Mouse (Mus musculus) adrenal gland, postnatal 36 days (tissue): ENCODE measurements around the gene Kcnip4. TPM values are rescaled to one million over a fixed set of nuclear protein-coding genes. Genes with fewer than 3 reads are reported as not detected.
A peak's percentile ranks its signal among the peaks of the same experiment; 100 is the strongest.

Experiments used
- DNase-seq, 2 experiments: peaks; one replicate each; pipeline ENCODE4 v3.0.0; 2021; ENCODE audit warnings: mixed read lengths in 1 of 2
- total RNA-seq, 2 experiments: library from RNA; stranded (reverse); gene quantifications; 2 replicates each; pipeline ENCODE4 v1.2.3; 2021

Kcnip4 gene
- total RNA-seq, 2 experiments from 2014 or later = 2.1 to 2.2 TPM

DNA sequence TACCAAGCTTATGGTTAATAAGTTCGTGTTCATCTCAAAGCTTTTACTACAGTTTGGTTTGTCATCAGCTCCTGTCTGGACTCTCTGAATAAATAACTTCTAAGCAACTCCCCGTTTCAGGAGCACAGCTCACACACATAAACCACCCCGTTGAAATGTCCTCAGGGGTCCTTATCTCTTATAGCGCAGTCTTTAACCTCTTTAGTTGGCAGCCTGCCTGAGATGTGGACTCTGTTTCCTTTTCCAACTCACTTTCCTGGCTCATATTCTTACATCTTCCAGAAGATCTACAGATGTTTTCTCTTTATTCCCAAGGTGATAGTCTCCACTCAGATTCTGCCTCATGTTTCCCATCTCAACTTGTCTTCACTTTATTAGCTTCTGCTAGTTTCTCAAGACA is 1116.4 kb downstream of the Kcnip4 start:
- no peak for DNase-seq

DNA sequence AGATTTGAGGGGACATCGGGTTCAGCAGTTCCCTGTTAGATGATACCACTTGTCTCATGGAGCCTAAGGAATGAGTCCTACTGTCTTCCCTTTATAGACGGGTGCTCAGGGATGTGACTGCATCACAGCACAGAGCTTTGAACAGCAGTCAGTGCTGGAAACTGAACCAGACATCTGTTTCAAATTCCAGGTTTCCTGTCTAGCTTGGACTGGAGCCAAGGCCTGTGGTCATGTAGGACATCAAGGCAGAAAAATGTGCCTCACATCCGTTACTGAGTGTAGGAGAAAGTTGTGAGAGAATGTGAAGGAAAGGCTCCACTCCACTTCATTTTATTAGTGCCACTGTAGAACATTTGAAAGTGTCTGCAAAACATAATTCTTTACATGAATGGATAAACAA is 1122.2 kb downstream of the Kcnip4 start:
- peak in 1 of 2 experiments; percentile 7 for DNase-seq

DNA sequence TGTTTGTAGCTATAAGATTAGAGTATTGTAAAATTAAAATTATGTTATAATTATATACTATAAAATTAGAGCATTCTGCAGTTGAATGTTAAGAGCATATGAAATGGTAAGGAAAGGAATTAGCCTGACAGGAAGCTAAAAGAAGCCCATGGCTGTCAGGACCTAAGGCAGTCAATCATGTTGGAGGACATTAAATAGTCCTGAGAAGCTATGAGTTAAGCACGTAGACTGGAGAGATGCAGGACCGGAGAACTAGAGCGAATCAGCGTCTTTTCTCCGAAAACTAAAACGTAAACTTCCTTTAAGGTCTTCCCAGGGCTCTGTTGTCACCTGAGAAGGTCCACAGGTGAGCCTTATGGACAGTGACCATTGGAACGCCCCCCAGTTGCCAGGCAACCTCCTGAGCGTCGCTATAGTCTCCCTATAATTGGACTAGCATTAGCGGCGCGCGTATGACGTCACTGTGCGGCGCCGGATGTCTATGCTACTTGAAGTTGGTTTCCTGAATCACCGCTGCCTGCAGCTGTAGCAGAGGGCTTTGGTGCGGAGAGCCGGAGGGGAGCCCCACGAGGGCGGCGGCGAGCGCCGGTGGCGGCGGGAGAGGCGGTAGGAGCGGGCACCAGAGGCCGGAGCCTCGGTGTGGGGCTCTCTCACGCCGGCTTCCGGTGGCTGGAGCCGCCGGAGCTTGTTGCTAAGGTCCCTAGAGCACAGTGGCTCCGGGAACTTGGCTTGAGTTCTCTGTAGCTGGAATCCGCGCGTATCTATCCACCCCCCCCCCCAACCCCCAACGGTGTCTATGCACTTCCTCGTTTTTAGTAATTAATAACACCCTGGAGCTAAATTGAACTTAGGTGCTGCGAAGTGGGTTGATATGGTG is 1152.6 kb downstream of the Kcnip4 start:
- peak; percentile 93 to 95 for DNase-seq

DNA sequence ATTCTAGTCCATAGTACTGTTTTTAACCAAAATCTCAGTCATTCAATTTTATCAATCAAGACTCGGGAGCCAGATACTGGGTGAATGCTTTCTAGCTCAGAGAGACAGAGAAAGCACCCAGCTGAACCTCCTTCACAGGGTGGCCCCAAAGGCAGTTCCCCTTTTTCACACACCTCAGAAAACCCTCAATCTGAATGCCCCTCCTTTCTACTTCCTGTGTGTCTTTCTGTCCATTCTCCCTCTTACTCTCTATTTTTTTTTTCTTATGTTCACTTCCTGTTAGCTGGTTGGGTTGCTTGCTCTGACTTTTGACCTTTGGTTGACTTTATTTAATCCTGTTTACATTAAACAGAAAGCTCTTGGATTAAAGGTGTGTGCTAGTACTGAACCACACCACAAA is 1175.4 kb downstream of the Kcnip4 start:
- no peak for DNase-seq

DNA sequence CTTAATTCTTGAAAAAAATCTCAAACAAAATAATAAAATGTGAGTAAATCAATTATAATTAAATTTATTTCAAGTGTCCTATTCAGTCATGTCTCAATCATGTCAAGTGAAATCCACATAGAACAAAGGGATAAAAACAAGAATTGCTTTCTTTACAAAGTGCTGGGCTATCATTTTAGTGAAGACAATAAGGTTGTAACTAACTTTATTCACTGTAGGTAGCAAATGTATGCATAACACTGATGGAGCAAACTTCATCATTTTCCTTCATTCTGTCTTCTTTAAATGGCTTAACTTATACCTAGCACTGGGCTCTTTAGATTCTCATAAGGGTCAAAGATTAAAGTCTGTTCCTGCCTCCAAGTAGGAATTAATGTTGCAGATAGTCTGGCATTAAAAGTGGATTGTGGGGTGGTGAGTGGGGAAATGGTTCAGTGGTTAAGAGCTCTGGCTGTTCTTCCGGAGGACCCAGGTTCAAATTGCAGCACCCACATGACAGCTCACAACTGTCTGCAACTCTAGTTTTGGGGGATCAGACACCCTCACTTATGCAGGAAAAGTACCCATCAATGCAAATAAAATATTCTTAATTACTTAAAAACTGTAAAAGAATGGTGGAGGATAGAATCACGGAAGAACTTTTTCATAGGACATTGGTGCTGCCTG is 1178.6 kb downstream of the Kcnip4 start:
- no peak for DNase-seq

DNA sequence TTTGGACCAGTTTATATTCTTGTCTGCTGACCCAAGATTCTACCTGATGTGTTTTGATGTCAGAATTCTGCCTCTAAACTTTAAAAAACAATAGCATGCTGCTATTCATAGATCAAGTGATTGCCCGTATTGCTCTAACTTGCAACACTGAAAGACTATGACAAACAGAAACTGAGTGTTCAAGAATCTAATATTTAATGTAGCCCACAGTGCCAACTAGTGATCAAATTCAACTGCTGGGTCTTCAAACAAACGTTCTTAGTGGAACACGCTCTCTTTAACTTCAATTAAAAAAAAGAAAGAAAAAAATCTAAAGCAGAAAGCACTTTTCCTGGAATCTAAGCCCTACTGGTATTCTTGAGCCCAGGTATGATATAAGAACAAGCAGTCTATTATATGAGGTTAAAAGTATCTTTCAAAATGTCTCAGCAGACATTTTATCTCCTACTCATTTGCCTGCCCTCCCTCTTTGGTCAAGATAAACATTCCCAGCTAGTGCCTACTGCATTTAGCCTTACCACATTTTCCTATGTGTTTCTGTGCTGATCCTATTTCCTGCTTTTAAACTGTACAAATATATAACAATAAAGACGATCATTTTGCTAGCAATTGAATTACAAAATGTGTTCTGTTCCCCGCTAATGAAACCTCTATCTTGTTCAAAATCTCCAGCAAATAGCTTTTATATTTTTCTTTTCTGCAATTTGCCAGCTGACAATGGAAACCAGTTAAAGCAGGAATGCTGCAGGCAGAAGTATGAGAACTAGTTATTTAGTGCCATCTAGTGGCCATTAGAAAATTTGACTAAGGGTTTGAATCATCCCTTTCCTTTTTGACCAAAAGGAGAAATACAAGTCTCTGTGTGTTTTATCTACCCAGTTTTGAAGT is 1179.4 kb downstream of the Kcnip4 start:
- DNase-seq = no peak

DNA sequence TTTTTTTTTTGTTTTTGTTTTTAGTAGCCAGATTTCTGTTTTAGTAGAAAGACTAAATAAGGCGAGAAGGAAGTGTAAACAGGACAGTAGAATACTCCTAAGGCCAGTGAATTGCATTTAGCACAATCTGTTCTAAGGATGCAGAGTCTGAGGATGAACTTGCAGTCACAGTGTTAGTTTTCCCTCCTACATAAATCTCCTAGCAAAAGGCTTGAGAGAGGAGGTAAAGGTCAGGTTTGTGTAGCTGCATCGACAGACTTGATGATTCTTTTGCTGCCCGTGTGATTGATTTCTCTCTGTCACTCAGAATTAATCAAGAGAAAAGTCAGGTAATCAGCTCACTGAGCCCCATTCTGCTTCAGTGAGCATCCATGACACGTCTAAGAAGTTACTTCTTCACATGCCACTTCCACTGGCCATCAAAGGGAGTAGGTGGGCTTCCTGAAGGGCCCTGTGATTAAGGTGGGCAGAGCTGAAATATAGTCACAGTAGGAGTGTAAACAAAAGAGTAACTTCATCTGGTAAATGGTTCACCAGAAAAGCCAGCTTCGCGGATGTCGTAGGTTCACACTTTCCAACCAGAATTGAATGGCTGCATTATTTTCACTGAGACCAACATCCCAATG is 1183.8 kb downstream of the Kcnip4 start:
- no peak for DNase-seq
